Mouse (Mus musculus) neural tube, embryonic 14.5 days (tissue): ENCODE results near the gene Cdca5. TPM values are rescaled to one million over a fixed set of nuclear protein-coding genes. Genes with fewer than 3 reads are reported as not detected.

Experiments
- ATAC-seq: fragments of 200-750 bp; cut with Nextera tagmentation; 2 replicates; pipeline ENCODE4 v1.8.0; 2017; ENCODE audit warnings: low read depth, mild to moderate bottlenecking, moderate TSS enrichment, moderate library complexity
- H3K27ac ChIP-seq: fragments of 300-500 bp; sonication (generic); 2 replicates; pipeline ENCODE4 v1.5.1; 2014; ENCODE audit warnings: low read depth, mild to moderate bottlenecking, control low read depth, low read length, moderate library complexity, mixed read lengths
- H3K27me3 ChIP-seq: fragments of 300-500 bp; sonication (generic); 2 replicates; pipeline ENCODE4 v1.6.1; 2014; ENCODE audit warnings: low read length; ENCODE audit not compliant: control insufficient read depth, insufficient read depth
- H3K36me3 ChIP-seq: fragments of 300-500 bp; sonication (generic); 2 replicates; pipeline ENCODE4 v1.6.1; 2014; ENCODE audit warnings: low read length, mixed read lengths; ENCODE audit not compliant: control insufficient read depth, insufficient read depth
- H3K4me1 ChIP-seq: fragments of 300-500 bp; sonication (generic); 2 replicates; pipeline ENCODE4 v1.6.1; 2014; ENCODE audit warnings: low read length; ENCODE audit not compliant: control insufficient read depth, insufficient read depth
- H3K4me2 ChIP-seq: fragments of 300-500 bp; sonication (generic); 2 replicates; pipeline ENCODE4 v1.6.1; 2014; ENCODE audit warnings: mild to moderate bottlenecking, low read depth, low read length, control low read depth
- H3K4me3 ChIP-seq: fragments of 300-500 bp; sonication (generic); 2 replicates; pipeline ENCODE4 v1.5.1; 2014; ENCODE audit warnings: low read depth, low read length, control low read depth, mixed read lengths
- H3K9ac ChIP-seq: fragments of 300-500 bp; sonication (generic); replicated peaks from 2 replicates; pipeline ENCODE4 v1.6.1; 2014; ENCODE audit warnings: low read depth, mild to moderate bottlenecking, control low read depth, low read length, mixed read lengths
- H3K9me3 ChIP-seq: fragments of 300-500 bp; sonication (generic); 2 replicates; pipeline ENCODE4 v1.6.1; 2016; ENCODE audit warnings: low read length; ENCODE audit not compliant: control insufficient read depth
- WGBS: fragments of 180-500 bp; shearing (Covaris S2); extraction: QIAGEN DNeasy Blood & Tissue Kit; methylation state at CpG from one replicate; pipeline ENCODE4 v1.1.7; 2014; 5-methylcytosine and 5-hydroxymethylcytosine counted together
- microRNA-seq: library from miRNA; unstranded; fragments of <30 nt; microRNA quantifications from one replicate; pipeline ENCODE4, GENCODE M21; 2016
- polyA plus RNA-seq: library from polyadenylated mRNA; unstranded; fragments of >200 nt; fragmentation: Nextera tagmentation; extraction: Ambion mirVana; gene quantifications from 2 replicates; pipeline ENCODE4 v1.2.1, GENCODE M21; 2014

Cdca5 gene
- polyA plus RNA-seq, 1 experiment from 2014 or later = 3.0 TPM

GRCm38 (mm10) chr19:6140374-6140677 is 55.5 kb downstream of the Cdca5 start:
- ATAC-seq = no peak
- peak overlapping the region; percentile 77 for H3K9ac ChIP-seq
- peak overlapping the region; percentile 96 for H3K27ac ChIP-seq
- H3K4me3 ChIP-seq = peak overlapping the region; percentile 58
- H3K4me2 ChIP-seq = peak overlapping the region; percentile 89
- 6% methylated on average over 16 of the region's 16 CpGs for WGBS
- no peaks in the 10 kb centered on the region for H3K9me3 ChIP-seq
- H3K27me3 ChIP-seq = no peaks in the 10 kb centered on the region; the same call in 1 of the 2 replicates
- H3K36me3 ChIP-seq = peaks cover 11% of the 10 kb centered on the region
- H3K4me1 ChIP-seq = peaks cover 11% of the 10 kb centered on the region

DNA sequence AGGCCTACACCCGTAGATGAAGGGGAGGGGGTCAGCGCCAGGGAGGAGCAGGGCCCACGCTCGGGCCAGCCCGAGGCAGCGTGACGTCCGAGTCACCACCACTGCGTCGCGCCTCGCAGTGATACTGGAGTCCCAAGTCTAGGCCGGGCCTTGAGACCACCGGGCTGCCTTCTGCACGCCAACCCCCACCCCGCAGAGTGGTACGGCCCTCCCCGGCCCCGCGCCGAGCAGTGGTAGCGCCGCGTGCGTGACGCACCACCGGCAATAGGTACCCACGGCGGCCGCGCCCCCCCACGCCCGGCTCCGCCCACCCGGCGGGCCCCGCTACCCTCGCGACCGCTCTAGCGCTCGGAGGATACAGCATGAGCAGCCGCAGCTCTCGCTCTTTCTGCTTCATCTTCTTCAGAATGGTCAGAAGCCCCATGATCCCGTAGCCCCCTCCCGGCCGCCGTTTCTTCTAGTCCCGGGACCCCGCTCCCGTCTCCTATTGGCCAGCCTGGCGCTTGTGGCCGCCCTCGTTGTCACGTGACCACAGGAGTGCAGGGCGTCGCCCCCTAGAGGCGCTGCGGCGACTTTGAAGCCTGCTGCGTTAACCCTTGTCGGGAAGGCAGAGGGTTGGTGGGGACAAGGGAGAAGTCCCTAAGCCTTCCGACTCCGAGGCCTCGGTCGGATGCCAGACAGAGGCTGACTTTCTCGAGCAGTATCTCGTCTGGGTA is 56.1 kb downstream of the Cdca5 start, which contains the start of gene Batf2:
Batf2 (plus strand) TSS at position 306 of the 716 bp plus-strand sequence.
- Histone ChIP-seq H3K4me1 (peaks cover 11% of the 10 kb centered on the region), H3K36me3 (peaks cover 7% of the 10 kb centered on the region), H3K4me2 (peak within 1 kb of the TSS; percentile 89), H3K27ac (peak within 1 kb of the TSS; percentile 96), H3K4me3 (peak within 1 kb of the TSS; percentile 58), H3K27me3 (no peaks in the 10 kb centered on the region; the same call in 1 of the 2 replicates), H3K9ac (peak within 1 kb of the TSS; percentile 77), H3K9me3 (no peaks in the 10 kb centered on the region)
- under 1% methylated on average over 67 of the region's 68 CpGs for WGBS
- ATAC-seq = peak; percentile 95

GRCm38 (mm10) chr19:6141394-6141749 is 56.6 kb downstream of the Cdca5 start, which contains the start of gene Arl2:
Gene Arl2 (minus strand): TSS chr19:6141548.
- ATAC-seq = peak; percentile 72
- H3K27ac ChIP-seq = peak within 1 kb of the TSS; percentile 96
- no peaks in the 10 kb centered on the region for H3K9me3 ChIP-seq
- H3K4me3 ChIP-seq = peak within 1 kb of the TSS; percentile 58
- WGBS = 0% methylated on average over 15 of the region's 15 CpGs
- H3K4me2 ChIP-seq = peak within 1 kb of the TSS; percentile 89
- no peaks in the 10 kb centered on the region; the same call in 1 of the 2 replicates for H3K27me3 ChIP-seq
- peaks cover 11% of the 10 kb centered on the region for H3K4me1 ChIP-seq
- peak within 1 kb of the TSS; percentile 77 for H3K9ac ChIP-seq
- H3K36me3 ChIP-seq = peaks cover 3% of the 10 kb centered on the region; the same call in 1 of the 2 replicates

Small RNAs within 50 kb of the gene (microRNA-seq; reads per million reads assigned to microRNA genes)
- not detected for gene Mir6988

Other genes starting within 250 kb of the Cdca5 start
- 9.4 and 12.7 TPM in 2 replicates for gene Frmd8, start 209.7 kb upstream of the Cdca5 start, polyA plus RNA-seq
- gene Slc25a45, start 207.2 kb upstream of the Cdca5 start, polyA plus RNA-seq = 0.59 and 1.3 TPM in 2 replicates
- 11.4 and 12.8 TPM in 2 replicates for gene Tigd3, start 190.8 kb upstream of the Cdca5 start, polyA plus RNA-seq
- 85.3 and 102 TPM in 2 replicates for gene Dpf2, start 172.0 kb upstream of the Cdca5 start, polyA plus RNA-seq
- gene Cdc42ep2, start 160.2 kb upstream of the Cdca5 start, polyA plus RNA-seq = 16.7 and 17.4 TPM in 2 replicates
- 18.0 and 21.6 TPM in 2 replicates for gene Pola2, start 120.8 kb upstream of the Cdca5 start, polyA plus RNA-seq
- gene Slc22a20, start 98.8 kb upstream of the Cdca5 start, polyA plus RNA-seq = not detected in 2 replicates
- gene Capn1, start 69.1 kb upstream of the Cdca5 start, polyA plus RNA-seq = 3.4 and 7.0 TPM in 2 replicates
- 29.3 and 35.3 TPM in 2 replicates for gene Syvn1, start 38.4 kb upstream of the Cdca5 start, polyA plus RNA-seq
- gene Mrpl49, start 27.2 kb upstream of the Cdca5 start, polyA plus RNA-seq = 63.2 and 65.5 TPM in 2 replicates
- 538 and 563 TPM in 2 replicates for gene Fau, start 27.1 kb upstream of the Cdca5 start, polyA plus RNA-seq
- gene Znhit2, start 23.8 kb upstream of the Cdca5 start, polyA plus RNA-seq = 34.3 and 34.8 TPM in 2 replicates
- gene Tm7sf2, start 16.6 kb upstream of the Cdca5 start, polyA plus RNA-seq = 53.4 and 63.7 TPM in 2 replicates
- 72.9 and 73.2 TPM in 2 replicates for gene Vps51, start 7.8 kb upstream of the Cdca5 start, polyA plus RNA-seq
- gene Tmem262, start 5.0 kb upstream of the Cdca5 start, polyA plus RNA-seq = 0.55 TPM in 1 of 2 replicates, not detected in the other
- 1.2 and 1.7 TPM in 2 replicates for gene Gm28374, start 2.7 kb upstream of the Cdca5 start, polyA plus RNA-seq
- gene Zfpl1, start within 50 bp of the Cdca5 start, polyA plus RNA-seq = 74.0 and 85.6 TPM in 2 replicates
- not detected in 2 replicates for gene AC131692.1, start 9.4 kb downstream of the Cdca5 start, polyA plus RNA-seq
- gene Naaladl1, start 20.8 kb downstream of the Cdca5 start, polyA plus RNA-seq = 0.44 and 0.52 TPM in 2 replicates
- gene Sac3d1, start 33.7 kb downstream of the Cdca5 start, polyA plus RNA-seq = 52.1 and 53.1 TPM in 2 replicates
- gene Snx15, start 43.3 kb downstream of the Cdca5 start, polyA plus RNA-seq = 63.9 and 72.8 TPM in 2 replicates
- gene Batf2, start 56.0 kb downstream of the Cdca5 start, polyA plus RNA-seq = not detected in 2 replicates
- 114 and 123 TPM in 2 replicates for gene Arl2, start 56.6 kb downstream of the Cdca5 start, polyA plus RNA-seq
- 0.21 TPM in 1 of 2 replicates, not detected in the other for gene Majin, start 99.4 kb downstream of the Cdca5 start, polyA plus RNA-seq
- gene Gpha2, start 141.4 kb downstream of the Cdca5 start, polyA plus RNA-seq = not detected in 2 replicates
- gene Ppp2r5b, start 150.9 kb downstream of the Cdca5 start, polyA plus RNA-seq = 150 and 154 TPM in 2 replicates
- 16.0 and 16.1 TPM in 2 replicates for gene Atg2a, start 156.7 kb downstream of the Cdca5 start, polyA plus RNA-seq
- 53.4 and 74.8 TPM in 2 replicates for gene Ehd1, start 191.7 kb downstream of the Cdca5 start, polyA plus RNA-seq
- 0.61 and 0.71 TPM in 2 replicates for gene Cdc42bpg, start 221.5 kb downstream of the Cdca5 start, polyA plus RNA-seq
- 36.8 and 43.9 TPM in 2 replicates for gene Men1, start 250.0 kb downstream of the Cdca5 start, polyA plus RNA-seq